Mouse (Mus musculus) gastrocnemius, postnatal 4 days (tissue): ENCODE data around the gene Dmc1. TPM values are rescaled to one million over a fixed set of nuclear protein-coding genes. Genes with fewer than 3 reads are reported as not detected.

Experiments
- DNase-seq, 2 experiments: peaks; one replicate each; pipeline ENCODE4 v3.0.0; 2021 to 2022; ENCODE audit warnings: low spot score in 2 of 2, mixed read lengths in 2 of 2
- long read RNA-seq, 2 experiments: library from polyadenylated mRNA; stranded (forward); transcript quantifications; one replicate each; pipeline ENCODE4 v2.0.0; 2021
- total RNA-seq, 2 experiments: library from RNA; stranded (reverse); gene quantifications; 2 replicates each; pipeline ENCODE4 v1.2.3; 2021

Gene Dmc1
- 1 to 10 TPM; 1.7 to 3.6 TPM for total RNA-seq
- long read RNA-seq, experiment 1, partial matches to known transcripts = 0 of 1 reads
- long read RNA-seq, experiment 1, other reads (novel, unspliced or antisense) = 0 of 1 reads
- long read RNA-seq, experiment 2, partial matches to known transcripts = 0 of 1 reads
- long read RNA-seq, experiment 2, other reads (novel, unspliced or antisense) = 0 of 1 reads

- DNase-seq = peak; percentile 43 to 64
These were observed at the start of gene Dmc1 for GRCm38 (mm10) chr15:79604990-79605665. TSS of gene Dmc1 (minus strand) at chr15:79605109.

DNA sequence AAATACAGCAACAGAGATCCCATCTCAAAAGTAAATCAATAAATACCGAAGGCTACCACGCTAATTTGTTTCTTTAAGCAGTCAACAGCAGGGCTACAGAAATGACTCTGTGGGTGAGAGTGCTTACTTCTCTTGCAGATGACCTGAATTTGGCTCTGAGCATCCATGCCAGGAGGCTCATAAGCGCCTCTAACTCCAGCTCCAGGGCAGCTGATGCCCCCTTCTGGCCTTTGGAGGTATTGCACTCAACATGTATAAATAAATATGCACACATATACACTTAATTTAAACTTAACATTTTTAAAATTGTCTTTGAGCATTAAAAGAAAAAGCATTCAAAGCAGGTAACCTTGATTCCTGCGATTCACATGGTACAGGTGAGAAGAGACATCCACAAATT lies 46.6 kb upstream of the Dmc1 start:
- no peak for DNase-seq

DNA sequence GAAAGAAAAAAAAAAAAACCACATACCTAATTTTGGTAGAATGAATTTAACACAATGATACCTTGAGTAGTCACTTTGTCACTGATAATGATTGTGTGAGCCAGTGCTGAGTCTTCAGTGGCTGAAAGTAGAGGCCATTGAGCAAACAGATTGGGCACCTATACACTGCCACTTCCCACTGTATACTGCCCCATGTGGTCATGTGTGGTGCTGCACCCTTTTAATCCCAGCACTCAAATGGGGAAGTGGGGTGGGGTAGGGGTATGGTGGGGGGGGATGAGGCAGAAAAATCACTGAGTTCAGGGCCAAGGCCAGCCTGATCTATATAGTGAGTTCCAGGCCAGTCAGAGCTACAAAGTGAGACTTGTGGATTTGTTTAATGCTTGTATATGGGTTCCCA lies 45.7 kb upstream of the Dmc1 start:
- DNase-seq = no peak

GRCm38 (mm10) chr15:79648130-79648529 lies 43.2 kb upstream of the Dmc1 start:
- DNase-seq = no peak

DNA sequence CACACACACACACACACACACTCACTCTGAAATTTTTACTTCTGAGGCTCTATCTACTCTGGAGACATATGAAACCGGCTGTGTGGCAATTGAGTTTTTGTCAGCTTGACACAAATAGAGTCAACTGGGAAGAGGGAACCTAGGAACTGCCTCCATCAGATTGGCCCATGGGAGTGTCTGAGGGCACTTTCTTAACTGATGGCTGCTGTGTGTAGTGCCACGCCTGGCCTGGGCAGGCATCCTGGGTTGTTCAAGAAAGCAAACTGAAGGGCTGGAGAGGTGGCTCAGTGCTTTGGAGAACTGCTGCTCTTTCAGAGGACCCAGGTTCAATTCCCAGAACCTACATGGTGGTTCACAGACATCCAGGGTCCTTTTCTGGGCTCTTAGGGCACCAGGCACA lies 40.6 kb upstream of the Dmc1 start:
- DNase-seq = no peak

DNA sequence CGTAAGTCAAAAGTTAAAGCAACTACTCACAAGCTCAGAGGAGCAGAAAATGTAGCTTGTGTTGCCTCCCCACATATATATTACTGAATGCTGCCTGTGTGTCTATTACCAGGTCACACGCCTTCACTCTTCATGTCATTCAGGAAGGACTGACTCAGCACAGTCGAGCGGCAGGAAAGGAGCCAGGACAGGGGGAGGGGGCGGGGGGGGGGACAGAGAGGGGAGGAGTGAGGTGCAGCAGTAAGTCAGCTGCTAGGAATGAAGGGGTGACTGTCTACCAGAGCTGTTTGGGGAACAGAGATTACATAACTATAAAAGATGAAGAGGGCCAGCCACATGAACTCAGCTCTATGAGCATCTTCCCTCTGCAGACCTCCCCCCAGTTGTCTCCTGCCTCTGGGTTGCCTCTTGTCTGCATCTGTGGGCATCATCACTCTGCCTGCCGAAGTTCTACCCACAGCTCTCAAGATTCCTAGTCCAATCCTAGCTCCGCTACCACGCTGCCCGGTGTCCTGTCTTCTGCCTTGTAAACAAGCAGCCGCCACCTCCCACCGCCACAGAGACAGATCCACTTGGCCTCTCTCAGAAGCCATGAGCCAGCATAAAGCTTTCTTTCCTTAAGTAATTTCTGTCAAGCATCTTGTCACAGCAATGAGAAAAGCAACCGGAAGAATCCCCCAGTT lies 36.4 kb upstream of the Dmc1 start:
- DNase-seq = no peak

DNA sequence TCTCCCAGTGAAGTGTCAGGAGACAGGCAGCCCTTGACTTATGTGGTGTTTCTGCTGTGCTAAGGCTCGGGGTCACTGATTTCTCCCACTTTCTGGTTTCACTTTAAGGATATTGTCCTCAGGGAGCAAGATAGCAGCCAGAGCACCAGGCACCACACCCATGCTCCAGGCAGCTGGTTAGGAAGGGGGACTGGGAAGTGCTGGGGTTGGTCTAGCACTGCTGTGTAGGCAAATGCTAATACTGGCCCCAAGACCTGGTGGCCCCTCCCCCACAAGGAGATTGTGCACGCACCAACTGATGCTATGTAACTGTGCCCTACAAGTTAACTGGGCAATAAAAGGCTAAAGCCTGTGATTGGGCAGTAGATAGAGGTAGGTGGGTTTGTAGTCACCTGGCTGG lies 25.6 kb upstream of the Dmc1 start:
- DNase-seq = no peak

DNA sequence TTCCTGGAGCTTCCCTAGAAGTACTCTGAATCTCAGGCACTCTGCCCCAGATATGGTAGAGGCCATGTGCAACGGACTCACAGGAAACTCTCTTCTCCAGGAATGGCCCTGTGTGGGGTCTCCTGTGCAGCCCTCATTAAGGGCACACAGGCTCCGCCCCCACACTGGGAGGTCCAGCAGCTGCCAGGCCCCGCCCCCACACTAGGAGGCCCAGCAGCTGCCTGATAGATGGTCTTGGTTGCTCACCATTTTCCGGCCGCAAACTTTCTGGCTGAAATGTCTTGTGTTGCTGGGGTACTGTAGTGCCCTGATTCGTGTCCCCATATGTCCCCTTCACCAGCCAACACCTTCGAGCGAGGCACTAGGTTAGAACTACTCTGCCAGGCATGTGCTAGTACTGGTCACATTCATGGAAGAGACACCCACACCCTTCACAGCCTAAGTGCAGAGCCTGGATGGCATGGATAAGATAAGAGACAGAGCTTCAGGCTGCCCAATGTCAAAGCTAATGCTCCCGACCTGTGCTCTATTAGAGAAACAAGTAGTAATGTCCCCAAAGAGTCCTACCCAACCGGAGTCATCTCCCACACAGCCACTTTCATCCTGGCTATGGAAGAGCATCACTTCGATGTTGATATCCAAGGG lies 15.0 kb upstream of the Dmc1 start:
- no peak for DNase-seq

DNA sequence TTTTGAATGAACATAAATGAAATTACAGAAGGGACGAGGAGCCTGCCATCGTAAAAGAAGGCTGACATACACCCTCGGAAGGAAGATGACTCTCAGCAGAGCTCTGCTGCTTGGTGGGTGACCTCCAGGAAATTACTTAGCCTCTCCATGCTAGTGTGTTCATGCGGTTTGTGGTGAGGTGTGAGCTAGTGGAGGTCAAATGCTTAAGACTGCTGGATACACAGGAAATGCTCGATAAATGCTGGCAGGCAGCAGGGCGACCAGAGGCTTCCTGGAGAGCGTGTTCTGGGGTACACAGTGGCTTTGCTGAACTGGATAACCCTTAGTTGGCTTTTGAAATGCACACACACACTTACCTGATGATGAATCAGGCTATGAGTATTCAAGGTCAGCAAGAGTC lies 13.5 kb upstream of the Dmc1 start:
- DNase-seq = no peak

GRCm38 (mm10) chr15:79617135-79617534 lies 12.2 kb upstream of the Dmc1 start:
- DNase-seq = no peak

DNA sequence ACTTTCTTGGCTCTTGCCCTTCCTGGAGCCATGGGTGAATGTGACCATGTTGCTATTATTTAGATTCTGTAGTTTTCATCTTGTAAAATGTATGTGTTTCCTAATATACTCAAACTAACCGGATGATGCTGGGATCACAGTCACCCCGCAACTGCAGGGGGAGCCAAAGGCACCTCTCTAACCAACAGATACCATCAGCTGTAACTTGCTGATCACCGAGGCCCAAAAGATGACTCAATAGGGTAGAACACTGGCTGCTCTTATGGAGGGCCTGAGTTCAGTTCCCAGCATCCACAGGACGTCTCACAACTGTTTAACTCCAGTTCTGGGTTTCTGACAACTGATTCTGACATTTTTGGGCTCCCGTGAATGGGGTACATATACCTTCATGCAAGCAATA lies 11.8 kb upstream of the Dmc1 start:
- DNase-seq = no peak

- DNase-seq = no peak
These were observed 10.6 kb upstream of the Dmc1 start for GRCm38 (mm10) chr15:79615501-79615900.

GRCm38 (mm10) chr15:79609226-79609625 lies 4.3 kb upstream of the Dmc1 start:
- no peak for DNase-seq

GRCm38 (mm10) chr15:79608214-79608613 lies 3.3 kb upstream of the Dmc1 start:
- DNase-seq = no peak

- DNase-seq = no peak
These were observed 2.8 kb upstream of the Dmc1 start for GRCm38 (mm10) chr15:79607757-79608156.

DNA sequence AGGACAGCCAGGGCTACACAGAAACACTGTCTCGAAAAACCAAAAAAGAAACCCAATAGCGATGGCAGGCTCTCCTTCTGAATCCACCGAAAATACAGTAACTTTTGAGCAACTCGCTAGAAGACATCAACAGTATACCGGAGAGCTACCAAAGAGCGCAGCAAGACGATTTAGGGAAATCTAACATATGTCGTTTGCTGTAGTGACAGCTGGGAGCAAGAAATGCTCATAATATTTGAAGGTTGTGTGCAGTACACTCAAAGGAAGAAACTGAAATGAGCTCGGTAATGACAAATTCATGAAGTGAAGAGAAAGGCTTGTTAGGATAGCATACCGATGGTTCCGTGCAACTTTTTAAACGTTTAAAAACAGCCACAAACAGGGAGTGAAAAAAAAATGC lies 1.3 kb upstream of the Dmc1 start:
- DNase-seq = no peak

- no peak for DNase-seq
These were observed 4.7 kb downstream of the Dmc1 start for GRCm38 (mm10) chr15:79600176-79600575.

DNA sequence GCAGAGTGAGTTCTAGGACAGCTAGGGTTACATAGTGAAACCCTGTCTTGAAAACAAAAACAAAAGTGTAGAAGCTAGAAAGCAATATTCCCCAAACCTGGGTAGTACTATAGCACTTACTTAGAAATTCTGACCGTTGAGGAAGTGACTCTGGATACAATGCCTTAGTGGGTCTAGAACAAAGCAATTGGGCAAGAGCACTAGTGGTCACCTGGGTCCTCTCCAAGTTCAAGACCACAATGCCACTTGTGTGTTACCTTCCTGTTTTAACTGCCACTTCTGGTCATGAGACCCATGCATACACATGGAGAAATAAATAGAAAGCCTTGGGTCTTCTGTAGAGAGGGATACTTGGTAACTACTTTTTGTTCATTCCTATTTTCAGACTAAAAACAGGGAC lies 6.2 kb downstream of the Dmc1 start:
- no peak for DNase-seq

DNA sequence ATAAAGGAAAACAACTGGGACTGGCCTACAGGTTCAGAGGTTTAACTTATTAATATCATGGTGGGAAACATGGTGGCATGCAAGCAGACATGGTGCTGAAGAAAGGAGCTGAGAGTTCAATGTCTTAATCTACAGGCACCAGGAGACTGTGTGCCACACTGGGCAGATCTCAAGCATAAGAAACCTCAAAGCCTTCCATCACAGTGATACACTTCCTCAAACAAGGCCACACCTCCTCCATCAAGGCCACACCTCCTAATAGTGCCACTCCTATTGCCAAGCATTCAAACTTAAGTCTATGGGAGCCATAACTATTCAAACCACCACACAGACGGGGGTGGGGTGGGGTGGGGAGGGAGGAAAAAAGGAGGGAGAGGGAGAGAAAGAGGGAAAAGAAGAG lies 23.3 kb downstream of the Dmc1 start:
- DNase-seq = no peak

- no peak for DNase-seq
These were observed 27.1 kb downstream of the Dmc1 start for GRCm38 (mm10) chr15:79577671-79578426.

GRCm38 (mm10) chr15:79576947-79577346 lies 28.0 kb downstream of the Dmc1 start:
- no peak for DNase-seq
